Mouse (Mus musculus) hematopoietic stem cell, adult 5-6 weeks (primary cell): Measurements from ENCODE around the gene Wdr46. TPM values are rescaled to one million over a fixed set of nuclear protein-coding genes. Genes with fewer than 3 reads are reported as not detected.

Experiments
- ATAC-seq, 2 experiments: fragments of 125-278 bp in 1 of 2; replicated peaks in 1 of 2; 2 replicates each; pipeline ENCODE4 v1.8.0; 2016 to 2017; ENCODE audit warnings: inconsistent platforms in 2 of 2, mild to moderate bottlenecking in 2 of 2, moderate number of reproducible peaks in 2 of 2, low read depth in 1 of 2, moderate TSS enrichment in 1 of 2; ENCODE audit not compliant: low FRiP score in 2 of 2, poor library complexity in 2 of 2, severe bottlenecking in 2 of 2, insufficient read depth in 1 of 2, low TSS enrichment in 1 of 2
- total RNA-seq: library from RNA; stranded (forward); fragments of 172-1452, 232-1000 nt; gene quantifications from 2 replicates; pipeline ENCODE4 v1.2.3, GENCODE M21; 2017

Gene Wdr46
- total RNA-seq, 1 experiment from 2014 or later = 57.1 TPM

DNA sequence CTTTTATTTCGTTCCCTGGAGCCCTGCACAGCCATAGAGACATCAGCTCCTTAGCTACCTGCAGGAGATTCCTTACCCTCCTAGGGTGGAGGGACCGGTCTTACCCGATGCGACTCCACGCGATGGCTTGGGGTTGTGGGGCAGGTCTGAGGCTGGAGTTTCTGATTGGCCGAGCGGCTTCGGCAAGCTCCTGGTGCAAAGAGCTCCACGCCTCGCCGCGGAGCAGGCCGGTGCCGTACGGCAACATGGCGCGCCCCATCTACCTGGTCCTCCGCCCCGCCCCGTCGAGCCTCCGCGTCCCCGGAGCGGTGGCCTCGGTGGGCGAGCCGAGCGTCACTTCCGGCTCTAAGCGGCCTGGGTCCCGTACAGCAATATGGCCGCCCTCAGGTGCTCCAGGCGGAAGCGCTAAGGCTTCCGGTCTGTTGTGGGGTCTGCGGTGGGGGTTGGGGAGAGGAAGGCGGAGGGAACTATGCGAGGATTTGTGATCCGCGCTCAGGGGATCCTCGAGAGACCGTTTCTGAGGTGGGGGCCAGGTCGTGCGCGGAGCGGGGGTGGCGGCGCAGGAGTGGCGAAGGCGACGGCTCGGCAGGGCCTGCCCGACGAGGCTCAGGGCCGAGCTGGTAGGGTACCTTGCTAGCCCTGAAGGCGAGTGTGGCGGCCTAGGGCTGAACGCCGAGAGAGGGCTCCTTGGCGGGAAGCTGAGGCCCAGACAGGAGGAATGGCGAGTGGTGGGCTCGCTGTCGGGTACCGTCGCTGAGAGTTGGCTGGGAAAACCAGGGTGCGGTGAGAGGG lies 31.2 kb upstream of the Wdr46 start, which contains the start of gene Daxx:
Daxx (plus strand) TSS at position 338 of the 792 bp plus-strand sequence.
- ATAC-seq = peak; percentile 82 to 92

GRCm38 (mm10) chr17:33909869-33910250 lies 30.6 kb upstream of the Wdr46 start:
- ATAC-seq = peak; percentile 15; a peak in 1 of 4 replicates

GRCm38 (mm10) chr17:33910346-33911051 lies 30.0 kb upstream of the Wdr46 start:
- ATAC-seq = no peak

DNA sequence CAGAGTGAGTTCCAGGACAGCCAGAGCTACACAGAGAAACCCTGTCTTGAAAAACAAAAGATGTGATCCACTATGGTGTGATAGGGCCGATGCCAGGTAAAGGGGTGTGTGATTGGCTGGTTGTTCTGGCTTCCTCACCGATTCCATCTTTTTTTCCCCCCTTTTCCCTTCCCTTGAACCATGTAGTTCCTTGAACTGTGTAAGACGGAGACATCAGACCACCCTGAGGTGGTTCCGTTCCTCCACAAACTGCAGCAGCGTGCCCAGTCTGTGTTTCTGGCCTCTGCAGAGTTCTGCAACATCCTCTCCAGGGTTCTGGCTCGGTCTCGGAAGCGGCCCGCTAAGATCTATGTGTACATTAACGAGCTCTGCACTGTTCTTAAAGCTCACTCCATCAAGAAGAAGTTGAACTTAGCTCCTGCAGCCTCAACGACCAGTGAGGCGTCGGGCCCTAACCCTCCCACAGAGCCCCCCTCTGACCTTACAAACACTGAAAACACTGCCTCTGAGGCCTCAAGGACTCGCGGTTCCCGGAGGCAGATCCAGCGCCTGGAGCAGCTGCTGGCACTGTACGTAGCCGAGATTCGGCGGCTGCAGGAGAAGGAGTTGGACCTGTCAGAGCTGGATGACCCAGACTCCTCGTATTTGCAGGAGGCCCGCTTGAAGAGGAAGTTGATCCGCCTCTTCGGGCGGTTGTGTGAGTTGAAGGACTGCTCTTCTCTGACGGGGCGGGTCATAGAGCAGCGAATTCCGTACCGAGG lies 29.2 kb upstream of the Wdr46 start:
- no peak for ATAC-seq

DNA sequence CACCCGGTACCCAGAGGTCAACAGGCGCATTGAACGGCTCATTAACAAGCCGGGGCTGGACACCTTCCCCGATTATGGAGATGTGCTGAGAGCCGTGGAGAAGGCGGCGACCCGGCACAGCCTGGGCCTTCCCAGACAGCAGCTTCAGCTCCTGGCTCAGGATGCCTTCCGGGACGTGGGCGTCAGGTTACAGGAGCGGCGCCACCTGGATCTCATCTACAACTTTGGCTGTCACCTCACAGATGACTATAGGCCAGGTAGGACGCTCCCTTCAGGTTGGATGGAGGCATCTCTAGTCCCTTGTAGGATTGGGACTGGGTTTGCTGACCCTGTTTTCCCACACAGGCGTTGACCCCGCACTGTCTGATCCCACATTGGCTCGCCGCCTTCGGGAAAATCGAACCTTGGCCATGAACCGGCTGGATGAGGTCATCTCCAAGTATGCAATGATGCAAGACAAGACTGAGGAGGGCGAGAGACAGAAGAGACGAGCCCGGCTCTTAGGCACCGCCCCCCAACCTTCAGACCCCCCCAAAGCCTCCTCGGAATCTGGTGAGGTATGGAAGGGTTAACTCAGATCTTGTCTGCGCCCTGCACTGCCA lies 28.5 kb upstream of the Wdr46 start:
- ATAC-seq = no peak

- ATAC-seq = no peak
These were observed 27.2 kb upstream of the Wdr46 start for GRCm38 (mm10) chr17:33913264-33913663.

GRCm38 (mm10) chr17:33913905-33914304 lies 26.6 kb upstream of the Wdr46 start:
- no peak for ATAC-seq

DNA sequence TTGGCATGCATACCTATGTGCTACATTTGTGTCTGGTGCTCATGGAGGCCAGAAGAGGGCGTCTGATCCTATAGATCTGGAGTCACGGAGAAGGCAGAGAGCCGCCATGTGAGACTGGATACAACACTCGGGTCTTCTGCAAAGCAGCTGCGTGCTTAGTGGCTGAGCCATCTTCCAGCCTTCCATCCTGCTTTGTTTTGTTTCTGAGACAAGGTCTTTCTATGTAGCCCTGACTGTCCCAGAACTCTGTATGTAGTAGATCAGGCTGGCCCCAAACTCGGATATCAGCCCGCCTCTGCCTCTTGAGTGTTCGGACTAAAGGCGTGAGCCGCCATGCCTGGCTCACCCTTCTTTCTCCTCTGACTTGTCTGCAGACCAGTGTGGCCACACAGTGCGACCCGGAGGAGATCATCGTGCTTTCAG lies 25.5 kb upstream of the Wdr46 start:
- no peak for ATAC-seq

- ATAC-seq = peak; percentile 77 to 78
These were observed 24.7 kb upstream of the Wdr46 start, which contains the start of the genes Tapbp and Zbtb22 for GRCm38 (mm10) chr17:33915671-33916250. Tapbp (plus strand) TSS chr17:33915899. Zbtb22 (plus strand) TSS chr17:33915904.

DNA sequence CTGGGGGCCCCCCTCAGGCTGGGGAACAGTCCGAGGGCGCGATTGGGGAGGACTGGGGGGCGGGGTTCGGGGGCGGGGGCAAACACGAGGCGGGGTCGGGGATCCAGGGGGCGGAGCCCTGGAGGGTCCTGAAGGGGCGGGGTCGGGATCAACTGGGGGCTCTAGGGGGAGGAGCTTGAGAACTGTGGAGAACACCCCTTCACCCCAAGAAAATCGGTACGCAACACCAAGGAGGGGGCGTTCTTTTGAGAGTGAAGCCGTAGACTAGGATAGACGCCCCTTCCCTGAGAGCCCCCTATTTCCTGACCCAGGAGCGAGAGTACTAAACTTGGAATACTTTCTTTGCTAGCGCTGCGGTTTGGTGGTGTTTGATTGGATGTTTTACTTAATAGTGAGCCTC lies 24.2 kb upstream of the Wdr46 start:
- ATAC-seq = no peak

- ATAC-seq = no peak
These were observed 23.4 kb upstream of the Wdr46 start for GRCm38 (mm10) chr17:33916847-33917655.

- ATAC-seq = no peak
These were observed 22.7 kb upstream of the Wdr46 start for GRCm38 (mm10) chr17:33917656-33918292.

GRCm38 (mm10) chr17:33918293-33919203 lies 21.9 kb upstream of the Wdr46 start:
- ATAC-seq = no peak

GRCm38 (mm10) chr17:33919351-33920281 lies 20.8 kb upstream of the Wdr46 start:
- peak; percentile 61 to 70 for ATAC-seq
